Mouse (Mus musculus) heart, adult 2 months (tissue): ENCODE results near the gene Suco. TPM values are rescaled to one million over a fixed set of nuclear protein-coding genes. Genes with fewer than 3 reads are reported as not detected.

ENCODE experiments used
- DNase-seq, 2 experiments: peaks; one replicate each; pipeline ENCODE4 v3.0.0; 2021
- H3K27ac ChIP-seq: fragments of 200-600 bp; 2 replicates; pipeline ENCODE4 v1.8.1; 2022
- H3K27me3 ChIP-seq: fragments of 200-500 bp; 2 replicates; pipeline ENCODE4 v1.6.1; 2012; ENCODE audit warnings: mild to moderate bottlenecking, low read length, inconsistent platforms, mixed read lengths; ENCODE audit not compliant: control insufficient read depth, insufficient read depth
- H3K36me3 ChIP-seq: fragments of 200-500 bp; 2 replicates; pipeline ENCODE4 v1.6.1; 2012; ENCODE audit warnings: low read length, inconsistent platforms; ENCODE audit not compliant: control insufficient read depth, insufficient read depth
- H3K4me1 ChIP-seq: fragments of 200-500 bp; 2 replicates; pipeline ENCODE4 v1.6.1; 2011; ENCODE audit warnings: low read length; ENCODE audit not compliant: control insufficient read depth, insufficient read depth
- H3K4me3 ChIP-seq: fragments of 200-600 bp; 2 replicates; pipeline ENCODE4 v1.8.1; 2022
- H3K79me2 ChIP-seq: fragments of 200-500 bp; replicated peaks from 2 replicates; pipeline ENCODE4 v1.6.1; 2012; ENCODE audit warnings: mild to moderate bottlenecking, inconsistent platforms, low read length, moderate library complexity, mixed read lengths; ENCODE audit not compliant: control insufficient read depth, insufficient read depth
- H3K9ac ChIP-seq: fragments of 200-500 bp; 2 replicates; pipeline ENCODE4 v1.6.1; 2012; ENCODE audit warnings: low read depth, mild to moderate bottlenecking, control low read depth, inconsistent platforms, low read length, mixed read lengths
- CTCF ChIP-seq: fragments of 200-600 bp; IDR thresholded peaks from 2 replicates; pipeline ENCODE4 v1.8.1; 2022; ENCODE audit warnings: antibody characterized with exemption, mild to moderate bottlenecking, moderate library complexity
- EP300 ChIP-seq: fragments of 200-500 bp; IDR thresholded peaks from 2 replicates; pipeline ENCODE4 v1.6.1; 2011; ENCODE audit warnings: low read depth, low read length, control low read depth; ENCODE audit not compliant: insufficient read depth
- POLR2A ChIP-seq: fragments of 200-500 bp; IDR thresholded peaks from 2 replicates; pipeline ENCODE4 v1.6.1; 2011; ENCODE audit warnings: mild to moderate bottlenecking, low read depth, low read length, control low read depth; ENCODE audit not compliant: insufficient read depth
- WGBS: fragments of 180-500 bp; shearing (Covaris S2); methylation state at CpG from one replicate; pipeline ENCODE4 v1.1.7; 2018; 5-methylcytosine and 5-hydroxymethylcytosine counted together
- intact Hi-C: fragments of 180-260 bp; cut with DNase I; formaldehyde crosslinking; loops from one replicate; pipeline ENCODE4 v1.15.1; 2025
- long read RNA-seq: library from polyadenylated mRNA; stranded (forward); transcript quantifications from one replicate; pipeline ENCODE4 v2.0.0, GENCODE M21; 2021
- polyA plus RNA-seq: library from polyadenylated mRNA; depleted of rRNA; stranded (reverse); fragments of >200 nt; gene quantifications from 2 replicates; pipeline ENCODE4 v1.2.3, GENCODE M21; 2012; rRNA removed
- total RNA-seq, 2 experiments: library from RNA; stranded (reverse); gene quantifications; 2 replicates each; pipeline ENCODE4 v1.2.3; 2021

Suco gene
- total RNA-seq = 10 to 100 TPM; 13.8 to 15.1 TPM
- 2.6 and 4.2 TPM in 2 replicates for polyA plus RNA-seq
- long read RNA-seq, full-length matches to known transcripts = 3 of 10 reads
- long read RNA-seq, partial matches to known transcripts = 2 of 10 reads
- long read RNA-seq, other reads (novel, unspliced or antisense) = 5 of 10 reads

- 0 out of 2 replicates have a peak, but pooled peaks cover 3% of the 10 kb centered on the region for H3K36me3 ChIP-seq
- 1% methylated on average over 74 of the region's 74 CpGs for WGBS
- intact Hi-C loops = loop anchor here (5.0 kb wide), 3 partner anchors 91 to 1664 kb away; partner anchors contain the start of genes Cacybp, Mettl13 and Pigc
- peak; percentile 98 to 100 for DNase-seq
- no peaks in the 10 kb centered on the region for H3K79me2 ChIP-seq
- peak within 1 kb of the TSS; percentile 94 for H3K4me3 ChIP-seq
- H3K27me3 ChIP-seq = no peaks in the 10 kb centered on the region
- TF ChIP-seq POLR2A (peak; percentile 59), EP300 (peak; percentile 68), CTCF (peak; percentile 45)
- H3K27ac ChIP-seq = peak within 1 kb of the TSS; percentile 92
- H3K4me1 ChIP-seq = peaks cover 2% of the 10 kb centered on the region; the same call in 1 of the 2 replicates
- H3K9ac ChIP-seq = peak within 1 kb of the TSS; percentile 89
Measured at GRCm38 (mm10) chr1:161876553-161877447, at the start of gene Suco. Gene Suco, minus strand, starts transcription at chr1:161876682.

- H3K9ac ChIP-seq = no peak overlapping the region
- DNase-seq = peak in 1 of 2 experiments; percentile 18
- no peaks in the 10 kb centered on the region for H3K27me3 ChIP-seq
- H3K27ac ChIP-seq = no peak overlapping the region
- no peaks in the 10 kb centered on the region for H3K4me1 ChIP-seq
- no peak for TF ChIP-seq EP300
- intact Hi-C loops = no loop called here
- no peaks in the 10 kb centered on the region for H3K36me3 ChIP-seq
- WGBS = 50% methylated on average over 13 of the region's 13 CpGs
- no peak overlapping the region for H3K4me3 ChIP-seq
- H3K79me2 ChIP-seq = no peaks in the 10 kb centered on the region
Measured at GRCm38 (mm10) chr1:161925281-161925805, 48.9 kb upstream of the Suco start.

- Histone ChIP-seq H3K79me2 (no peaks in the 10 kb centered on the region), H3K36me3 (no peaks in the 10 kb centered on the region), H3K27ac (no peak overlapping the region), H3K9ac (no peak overlapping the region), H3K27me3 (no peaks in the 10 kb centered on the region), H3K4me1 (no peaks in the 10 kb centered on the region), H3K4me3 (no peak overlapping the region)
- WGBS = 97% methylated on average over 3 of the region's 3 CpGs
- no peak for DNase-seq
- intact Hi-C loops = no loop called here
- TF ChIP-seq POLR2A = no peak
- TF ChIP-seq CTCF = no peak
- no peak for TF ChIP-seq EP300
Measured at GRCm38 (mm10) chr1:161924321-161924720, 47.8 kb upstream of the Suco start.

- H3K79me2 ChIP-seq = no peaks in the 10 kb centered on the region
- no peak overlapping the region for H3K4me3 ChIP-seq
- no peaks in the 10 kb centered on the region for H3K4me1 ChIP-seq
- 89% methylated on average over 6 of the region's 6 CpGs for WGBS
- no peaks in the 10 kb centered on the region for H3K27me3 ChIP-seq
- intact Hi-C loops = no loop called here
- H3K27ac ChIP-seq = no peak overlapping the region
- TF ChIP-seq CTCF = no peak
- H3K36me3 ChIP-seq = no peaks in the 10 kb centered on the region
- DNase-seq = no peak
- no peak overlapping the region for H3K9ac ChIP-seq
Measured at GRCm38 (mm10) chr1:161921928-161922327, 45.4 kb upstream of the Suco start.

- intact Hi-C loops = no loop called here
- no peaks in the 10 kb centered on the region for H3K27me3 ChIP-seq
- H3K9ac ChIP-seq = no peak overlapping the region
- DNase-seq = no peak
- no peaks in the 10 kb centered on the region for H3K79me2 ChIP-seq
- WGBS = 89% methylated on average over 9 of the region's 9 CpGs
- no peaks in the 10 kb centered on the region for H3K4me1 ChIP-seq
- no peak overlapping the region for H3K4me3 ChIP-seq
- TF ChIP-seq CTCF (no peak), POLR2A (no peak), EP300 (no peak)
- no peaks in the 10 kb centered on the region for H3K36me3 ChIP-seq
- H3K27ac ChIP-seq = no peak overlapping the region
Measured at GRCm38 (mm10) chr1:161920475-161921454, 44.3 kb upstream of the Suco start.
